Mouse (Mus musculus) right cerebral cortex, postnatal 4 days (tissue): ENCODE results near the gene Smarcd1.
A peak's percentile ranks its signal among the peaks of the same experiment; 100 is the strongest.
"Not testable (repeated sequence)": the region's sequence is repeated elsewhere in the genome, so short reads cannot be mapped to it uniquely, and the experiment has no call there.

ENCODE experiments used
- DNase-seq: peaks from one replicate; pipeline ENCODE4 v3.0.0-alpha.2; 2022

Smarcd1 gene

DNA sequence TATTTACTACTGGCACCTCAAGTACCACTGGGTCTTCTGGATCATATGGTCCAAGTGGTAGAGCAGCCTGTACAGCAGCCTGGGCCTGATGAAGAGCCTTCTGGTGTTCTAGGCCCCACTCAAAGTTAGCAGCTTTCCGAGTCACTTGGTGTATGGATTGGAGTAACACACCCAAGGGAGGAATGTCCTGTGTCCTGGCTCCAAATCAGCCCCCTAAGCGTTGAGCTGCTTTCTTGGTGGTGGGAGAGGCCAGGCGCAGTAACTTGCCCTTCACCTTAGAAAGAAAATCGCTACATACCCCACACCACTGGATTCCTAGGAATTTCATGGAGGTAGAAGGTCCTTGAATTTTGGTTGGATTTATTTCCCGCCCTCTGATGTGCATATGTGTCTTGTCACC, 17.8 kb upstream of the Smarcd1 start:
- no peak for DNase-seq

DNA sequence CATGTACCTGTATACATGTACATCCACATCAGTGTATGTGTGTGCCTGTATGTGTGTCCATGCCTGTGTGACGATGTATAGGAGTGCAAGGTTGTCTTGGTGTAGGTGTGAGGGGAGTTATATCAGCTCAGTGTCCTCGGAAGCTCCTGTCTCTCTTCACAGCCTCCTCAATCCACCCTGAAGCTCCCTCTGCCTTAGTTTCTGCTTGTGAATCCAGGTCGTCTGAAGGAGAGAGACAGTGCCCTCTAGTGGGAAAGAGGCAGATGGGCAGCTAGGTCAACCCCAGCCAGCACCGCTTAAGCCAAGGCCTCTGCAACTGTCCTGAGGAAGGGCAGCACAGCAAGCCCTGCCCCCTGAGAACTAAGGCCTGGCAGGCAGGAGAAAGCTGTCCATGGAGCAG, 13.2 kb upstream of the Smarcd1 start:
- no peak for DNase-seq

DNA sequence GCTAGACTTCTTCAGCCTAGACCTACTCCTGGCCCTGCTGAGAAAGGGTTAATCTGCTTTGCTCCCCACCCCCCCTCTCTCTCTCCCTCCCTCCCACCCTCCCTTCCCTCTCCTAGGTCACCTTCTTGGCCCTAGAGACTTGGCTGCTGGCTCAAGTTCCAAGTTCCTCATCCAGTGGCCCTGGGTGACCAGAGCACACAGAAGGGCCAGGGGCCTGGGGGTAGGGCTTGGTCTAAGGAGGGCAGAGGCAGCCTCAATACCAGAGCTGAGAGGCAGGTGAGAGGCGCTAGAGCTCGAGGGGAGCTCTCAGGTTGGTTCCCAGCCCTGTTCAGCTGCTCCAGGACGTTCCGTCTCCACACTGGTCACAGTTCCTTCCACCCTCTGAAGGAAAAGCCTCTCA, 11.0 kb upstream of the Smarcd1 start:
- no peak for DNase-seq

DNA sequence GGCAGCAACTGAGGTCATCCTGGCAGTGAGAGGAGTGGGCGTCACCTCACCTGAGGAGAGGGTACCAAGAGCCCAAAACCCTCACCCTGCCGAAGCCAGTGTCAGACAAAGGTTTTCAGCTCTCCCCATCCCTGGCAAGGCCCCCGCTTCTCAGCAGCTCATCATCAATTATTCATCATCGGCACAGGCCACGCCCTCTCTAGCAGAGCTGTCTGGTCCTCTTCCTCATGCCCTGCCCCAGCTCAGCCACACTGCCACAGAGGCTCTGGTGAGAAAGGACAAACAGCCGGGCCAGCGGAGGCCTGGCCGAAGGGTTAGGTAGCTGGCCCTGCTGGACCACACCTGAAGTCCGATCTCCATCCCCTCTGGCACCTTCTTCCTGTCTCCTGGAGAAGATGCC, 10.0 kb upstream of the Smarcd1 start:
- DNase-seq = no peak

DNA sequence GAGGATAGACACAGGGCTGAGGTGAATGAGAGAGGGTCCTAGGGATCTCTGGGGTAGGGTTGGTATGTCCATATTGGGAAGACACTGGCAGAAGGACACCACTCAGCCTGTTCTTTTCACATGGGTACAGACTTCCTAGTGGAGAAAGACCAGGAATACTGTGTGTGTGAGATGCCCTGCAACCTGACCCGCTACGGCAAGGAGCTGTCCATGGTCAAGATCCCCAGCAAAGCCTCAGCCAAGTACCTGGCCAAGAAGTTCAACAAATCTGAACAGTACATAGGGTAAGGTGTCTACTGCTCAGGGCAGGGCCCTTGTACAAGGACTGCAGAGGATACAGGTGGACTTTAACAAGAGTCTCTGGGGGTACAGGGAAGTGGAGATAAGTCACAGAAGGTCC, 4.6 kb upstream of the Smarcd1 start:
- no peak for DNase-seq

DNA sequence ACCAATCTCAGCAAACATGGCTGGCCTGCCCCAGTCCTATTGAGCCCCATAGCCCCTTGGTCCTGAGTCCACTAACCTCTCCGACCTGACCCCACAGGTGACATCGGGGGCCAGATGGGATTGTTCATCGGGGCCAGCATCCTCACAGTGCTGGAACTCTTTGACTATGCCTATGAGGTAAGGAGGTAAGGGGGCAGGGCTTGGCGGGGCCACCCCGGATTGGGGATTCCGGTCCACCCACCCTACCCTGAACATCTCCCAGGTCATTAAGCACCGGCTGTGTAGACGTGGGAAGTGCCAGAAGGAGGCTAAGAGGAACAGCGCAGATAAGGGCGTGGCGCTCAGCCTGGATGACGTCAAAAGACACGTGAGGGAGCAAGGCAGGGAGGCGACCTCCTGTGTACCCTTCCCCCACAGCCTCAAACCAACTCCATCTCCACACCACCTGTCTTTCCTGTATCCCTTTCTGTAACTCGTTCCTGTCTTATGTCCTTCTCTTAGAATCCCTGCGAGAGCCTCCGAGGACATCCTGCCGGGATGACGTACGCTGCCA, 3.3 kb upstream of the Smarcd1 start:
- DNase-seq = no peak

DNA sequence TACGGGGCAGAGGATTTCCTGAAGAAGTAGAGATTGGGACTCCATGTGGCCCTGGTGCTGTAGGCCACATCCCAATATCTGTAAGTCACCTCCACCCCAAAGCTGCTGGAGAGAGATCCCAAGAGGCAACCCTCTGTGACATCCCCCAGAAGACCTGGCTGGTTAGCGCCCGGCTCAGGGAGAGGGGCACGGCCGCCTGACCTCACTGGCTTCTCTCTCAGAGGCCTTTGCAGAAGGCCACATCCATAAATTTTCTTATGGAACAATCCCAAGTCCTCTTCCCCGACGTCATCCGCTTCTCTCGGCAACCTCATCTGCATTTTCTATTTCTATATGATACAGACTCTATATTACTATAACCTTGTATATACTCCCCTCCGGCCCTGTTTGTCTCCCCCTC, 2.2 kb upstream of the Smarcd1 start:
- no peak for DNase-seq

DNA sequence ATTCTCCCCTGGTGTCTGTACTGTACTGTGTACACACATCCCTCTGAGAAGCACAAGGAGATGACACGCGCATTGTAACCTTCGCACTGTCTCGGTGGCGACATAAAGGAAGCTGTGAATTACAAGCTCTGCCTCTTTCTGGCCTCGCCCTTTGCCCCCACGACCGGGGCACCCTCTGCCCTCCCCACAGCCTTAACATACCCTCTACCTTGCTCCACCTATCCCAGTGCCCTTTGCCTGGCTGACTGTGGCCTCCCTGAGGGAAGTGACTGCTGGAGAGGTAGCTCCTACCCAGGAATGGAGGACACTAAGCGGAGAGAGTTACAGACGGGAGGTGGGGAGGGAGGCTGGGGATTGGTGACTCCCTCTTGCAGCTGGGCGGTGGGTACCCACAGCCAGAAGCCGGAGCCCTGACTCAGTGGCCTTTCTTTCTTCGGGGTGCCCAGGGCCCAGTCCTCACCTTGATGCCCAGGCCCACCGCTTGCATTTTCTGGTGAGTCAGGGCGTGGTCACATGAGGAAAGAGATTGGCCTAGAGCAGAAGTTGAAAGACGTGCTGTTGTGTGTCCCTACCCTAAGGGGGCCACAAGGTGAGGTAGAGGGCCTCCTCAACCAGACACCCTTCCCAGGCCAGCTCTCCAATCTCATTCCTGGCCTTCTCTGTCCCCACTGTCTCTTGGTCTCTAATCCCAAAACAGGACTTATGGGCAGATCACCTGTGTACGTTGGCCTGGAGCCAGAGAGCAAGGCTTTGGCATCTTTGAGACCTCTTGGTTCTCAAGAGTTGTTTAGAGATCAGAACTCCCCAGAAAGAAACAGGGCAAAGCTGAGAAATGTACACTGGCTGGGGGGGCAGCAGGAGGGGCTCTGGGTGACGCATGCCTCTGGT, 1.5 kb upstream of the Smarcd1 start:
- DNase-seq = no peak

DNA sequence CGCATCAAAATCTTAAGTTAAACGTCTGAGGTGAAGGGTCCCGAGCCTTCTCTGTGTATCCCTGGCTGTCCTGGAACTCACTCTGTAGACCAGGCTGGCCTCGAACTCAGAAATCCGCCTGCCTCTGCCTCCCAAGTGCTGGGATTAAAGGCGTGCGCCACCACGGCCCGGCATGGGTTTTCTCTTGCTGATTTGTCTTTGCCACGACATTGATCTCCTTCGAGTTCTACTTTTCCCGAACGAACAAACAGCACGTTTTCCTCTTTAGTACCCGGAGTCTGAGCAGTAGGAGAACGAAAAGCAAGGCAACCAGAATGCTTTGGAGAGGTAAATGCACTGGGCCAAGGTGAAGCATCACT, 310 bp upstream of the Smarcd1 start:
- DNase-seq = not testable (repeated sequence)

DNA sequence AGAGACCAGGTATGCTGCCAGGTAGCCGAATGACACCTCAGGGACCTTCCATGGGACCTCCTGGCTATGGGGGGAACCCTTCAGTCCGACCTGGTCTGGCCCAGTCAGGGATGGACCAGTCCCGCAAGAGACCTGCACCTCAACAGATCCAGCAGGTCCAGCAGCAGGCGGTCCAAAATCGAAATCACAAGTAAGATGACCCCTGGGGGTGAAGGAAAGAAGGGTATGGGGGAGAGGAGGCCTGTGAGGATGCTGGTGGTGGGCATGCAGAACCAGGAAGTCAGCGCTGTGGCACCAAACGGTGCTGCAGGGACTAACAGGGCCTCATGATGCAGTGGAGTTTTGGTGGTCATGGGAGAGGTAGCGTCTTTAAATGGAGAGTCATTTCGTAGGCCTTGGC, 1.2 kb downstream of the Smarcd1 start:
- DNase-seq = no peak

DNA sequence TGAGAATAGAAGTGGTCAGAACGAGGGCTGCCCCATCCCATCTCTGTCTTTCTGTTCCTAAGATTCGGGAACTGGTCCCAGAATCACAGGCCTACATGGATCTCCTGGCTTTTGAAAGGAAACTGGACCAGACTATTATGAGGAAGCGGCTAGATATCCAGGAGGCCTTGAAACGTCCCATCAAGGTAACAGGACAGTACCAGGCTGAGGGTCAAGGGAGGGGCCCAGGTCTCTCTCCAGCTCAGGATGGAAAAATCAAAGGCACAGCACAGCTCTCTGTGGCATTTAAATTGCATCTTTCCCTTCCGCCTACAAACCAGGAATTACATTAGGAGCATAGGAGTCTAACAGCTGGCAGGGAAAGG, 1.7 kb downstream of the Smarcd1 start:
- no peak for DNase-seq

DNA sequence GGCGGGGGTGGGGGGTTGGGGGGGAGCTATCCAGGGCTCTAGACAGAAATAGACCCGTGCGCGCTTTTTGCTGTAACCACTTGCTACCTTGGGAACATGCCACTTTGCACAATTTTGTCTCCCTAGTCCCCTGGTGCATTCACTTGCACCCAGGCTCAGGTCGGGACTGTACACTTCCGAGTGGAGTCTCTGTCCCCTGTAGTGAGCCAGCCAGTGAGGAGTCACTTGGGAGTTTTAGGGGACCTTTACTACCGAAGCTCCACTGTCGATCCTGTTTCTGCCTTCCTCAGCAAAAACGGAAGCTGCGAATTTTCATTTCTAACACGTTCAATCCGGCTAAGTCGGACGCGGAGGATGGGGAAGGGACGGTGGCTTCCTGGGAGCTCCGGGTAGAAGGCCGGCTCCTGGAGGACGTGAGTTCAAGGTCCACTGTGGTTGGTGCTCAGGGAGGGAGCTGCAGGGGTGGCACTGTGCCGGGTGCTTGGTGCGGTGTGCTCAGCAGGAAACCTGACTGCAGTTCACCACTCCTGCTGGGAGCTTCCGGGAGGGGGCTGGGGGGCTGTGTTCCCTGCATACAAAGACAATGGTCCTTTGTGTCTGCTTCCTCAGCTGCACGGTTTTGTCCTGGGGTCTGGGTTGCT, 2.2 kb downstream of the Smarcd1 start:
- peak; percentile 27 for DNase-seq

DNA sequence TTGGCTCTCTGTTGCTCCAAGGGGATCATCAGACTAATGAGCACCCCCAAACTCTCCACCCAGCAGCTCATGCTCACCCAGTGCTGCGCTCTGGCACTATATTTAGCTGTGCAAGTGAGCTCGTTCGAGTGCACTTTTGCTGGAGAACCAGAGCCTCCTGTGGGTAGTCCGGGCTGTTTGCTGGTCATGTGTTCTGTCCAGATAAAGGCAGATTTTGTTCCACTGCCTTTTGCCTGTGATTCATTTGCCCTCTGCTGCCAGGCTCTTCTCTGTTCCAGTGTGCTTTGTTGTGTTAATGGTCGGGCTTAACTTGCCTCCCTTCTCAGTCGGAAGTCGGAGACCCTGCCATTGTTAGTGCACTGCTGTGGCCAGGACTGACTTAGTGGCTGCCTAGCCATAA, 3.0 kb downstream of the Smarcd1 start:
- DNase-seq = peak; percentile 2

DNA sequence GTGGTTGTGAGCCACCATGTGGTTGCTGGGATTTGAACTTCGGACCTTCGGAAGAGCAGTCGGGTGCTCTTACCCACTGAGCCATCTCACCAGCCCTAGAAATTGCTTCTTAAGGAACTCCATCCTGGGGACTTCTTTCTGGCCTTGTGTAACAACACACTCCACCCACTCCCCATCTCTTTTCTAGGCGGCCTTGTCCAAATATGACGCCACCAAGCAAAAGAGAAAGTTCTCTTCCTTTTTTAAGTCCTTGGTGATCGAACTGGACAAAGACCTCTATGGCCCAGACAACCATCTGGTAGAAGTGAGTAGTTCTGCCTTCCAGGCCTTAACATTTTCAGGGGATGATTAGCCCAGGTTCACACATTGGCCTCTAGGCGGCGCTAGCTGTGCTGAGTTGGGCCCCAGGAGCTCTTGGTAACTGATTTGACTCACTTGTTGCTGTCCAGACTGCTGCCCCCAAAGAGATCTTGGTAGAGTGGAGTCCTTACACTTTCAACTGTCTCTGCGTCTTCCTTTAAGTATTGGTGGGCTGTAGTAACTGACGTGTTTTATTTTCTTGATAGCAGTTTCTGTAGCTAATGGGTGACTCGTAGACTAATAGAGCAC, 3.6 kb downstream of the Smarcd1 start, which contains the start of gene Gm17349:
Gm17349 (minus strand) TSS at position 51 of the 609 bp plus-strand sequence.
- DNase-seq = peak; percentile 63

DNA sequence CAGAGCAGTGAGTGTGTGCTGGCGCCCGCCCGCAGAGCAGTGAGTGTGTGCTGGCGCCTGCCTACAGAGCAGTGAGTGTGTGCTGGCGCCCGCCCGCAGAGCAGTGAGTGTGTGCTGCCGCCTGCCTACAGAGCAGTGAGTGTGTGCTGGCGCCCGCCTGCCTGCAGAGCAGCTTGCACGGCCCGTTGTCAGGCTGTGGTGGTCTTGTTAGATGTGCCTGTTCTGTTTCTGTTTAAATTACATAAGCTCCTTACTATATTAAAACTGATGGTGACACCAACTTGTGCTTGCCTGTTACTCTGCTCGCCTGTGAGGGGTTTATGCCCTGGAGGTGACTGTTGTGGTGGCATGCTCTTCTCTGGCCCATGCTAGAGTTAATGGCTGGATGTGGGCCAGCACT, 6.2 kb downstream of the Smarcd1 start:
- DNase-seq = no peak

DNA sequence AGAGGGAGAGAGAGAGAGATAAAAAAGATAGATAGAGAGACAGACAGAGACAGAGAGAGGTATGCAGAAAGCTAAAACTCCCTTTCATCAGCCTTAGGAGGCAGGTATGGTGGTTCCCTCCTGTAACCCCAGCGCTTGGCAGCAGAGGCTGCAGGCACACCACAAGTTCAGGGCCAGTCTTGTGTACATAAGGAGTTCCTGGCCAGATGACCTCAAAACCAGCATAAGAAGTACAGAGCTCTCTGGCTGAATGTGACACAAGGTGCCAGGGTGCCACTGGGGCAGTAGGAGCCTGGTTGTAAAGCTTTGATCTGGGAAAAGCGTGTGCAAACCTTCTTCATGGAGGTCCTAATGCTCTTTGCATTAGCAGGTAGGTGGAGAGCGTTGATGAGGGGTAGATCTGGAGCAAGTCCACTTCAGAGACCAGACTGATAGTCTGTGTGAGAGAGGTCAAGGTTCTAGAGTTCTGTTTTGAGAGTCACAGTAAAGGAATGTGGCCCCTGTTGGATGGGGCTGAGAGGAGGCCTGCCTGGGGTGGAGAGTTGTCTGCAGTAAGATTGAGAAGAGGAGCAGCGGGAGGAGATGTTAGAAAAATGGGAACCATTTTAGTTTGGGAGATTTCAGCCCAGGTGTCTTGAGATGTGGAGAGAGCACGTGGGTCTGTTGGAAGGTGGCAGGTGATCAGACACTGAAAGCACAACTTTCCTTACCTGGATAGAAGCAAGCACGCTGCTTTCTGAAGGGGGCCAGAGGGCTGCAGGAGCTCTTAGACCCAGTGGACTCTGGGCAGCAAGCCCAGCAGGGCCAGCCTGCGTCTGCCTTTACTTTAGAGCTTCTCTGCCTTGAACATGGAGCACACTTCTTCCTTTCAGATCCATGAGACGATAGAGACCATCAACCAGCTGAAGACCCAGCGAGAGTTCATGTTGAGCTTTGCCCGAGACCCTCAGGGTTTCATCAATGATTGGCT, 8.6 kb downstream of the Smarcd1 start:
- no peak for DNase-seq

DNA sequence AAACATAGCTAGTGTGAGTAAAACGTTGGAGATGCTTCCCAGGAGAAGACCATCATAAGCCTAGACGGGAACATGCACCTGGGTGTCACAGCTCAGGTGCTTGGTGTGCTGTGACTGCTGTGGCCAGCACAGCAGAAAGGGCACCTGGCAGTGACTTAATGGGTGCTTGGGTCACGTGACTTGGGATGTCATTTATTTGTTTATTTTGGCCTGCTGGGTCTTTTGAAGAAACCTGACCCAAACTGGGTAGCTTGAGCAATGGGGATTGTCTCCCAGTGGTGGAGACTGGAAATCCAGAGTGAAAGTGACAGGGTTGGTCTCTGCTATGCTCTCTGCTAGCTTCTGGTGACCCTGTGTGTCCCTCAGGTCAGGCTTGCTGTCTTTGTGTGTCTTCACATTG, 9.6 kb downstream of the Smarcd1 start:
- no peak for DNase-seq

DNA sequence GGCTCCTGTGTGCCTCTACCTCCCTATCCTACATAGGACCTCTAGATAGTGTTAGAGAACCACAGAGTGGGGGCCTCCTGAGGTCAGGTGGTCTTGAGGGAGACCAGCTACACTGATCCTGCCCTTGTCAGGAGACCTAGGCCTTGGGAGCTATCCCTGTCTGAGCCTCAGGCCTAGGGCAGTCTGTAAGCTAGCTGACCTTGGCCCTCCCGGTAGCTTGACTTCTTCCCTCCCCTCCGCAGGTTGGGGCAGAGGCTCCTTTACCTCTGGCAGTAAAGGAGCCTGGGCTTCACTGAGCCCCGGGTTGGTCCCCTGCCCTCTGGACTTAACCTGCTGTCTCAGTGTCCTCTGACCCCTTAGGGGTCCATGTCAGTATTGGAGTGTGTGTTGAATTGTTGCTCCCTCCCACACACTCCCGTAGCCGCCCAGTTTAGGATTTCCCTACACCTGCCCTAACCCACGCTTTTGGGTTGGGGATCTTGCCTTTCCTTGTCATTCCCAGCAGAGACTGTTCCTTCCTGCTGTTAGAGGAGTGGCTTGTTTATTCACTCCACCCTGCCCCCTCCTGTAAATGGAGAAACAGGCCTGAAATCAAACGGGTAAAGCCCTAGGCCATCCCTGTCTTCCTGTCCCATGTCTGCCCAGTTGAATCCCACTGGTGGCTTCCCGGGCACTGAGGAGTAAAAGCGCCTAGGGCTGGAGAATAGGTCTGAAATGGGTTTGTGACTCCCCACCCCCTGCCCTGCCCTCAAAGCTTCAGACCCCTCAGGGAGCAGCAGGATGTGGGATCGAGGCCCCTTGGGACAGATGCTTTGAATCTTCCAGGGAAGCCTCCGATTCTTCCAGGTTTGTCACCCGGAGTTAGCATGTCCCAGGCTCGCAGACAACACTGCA, 11.0 kb downstream of the Smarcd1 start:
- no peak for DNase-seq

DNA sequence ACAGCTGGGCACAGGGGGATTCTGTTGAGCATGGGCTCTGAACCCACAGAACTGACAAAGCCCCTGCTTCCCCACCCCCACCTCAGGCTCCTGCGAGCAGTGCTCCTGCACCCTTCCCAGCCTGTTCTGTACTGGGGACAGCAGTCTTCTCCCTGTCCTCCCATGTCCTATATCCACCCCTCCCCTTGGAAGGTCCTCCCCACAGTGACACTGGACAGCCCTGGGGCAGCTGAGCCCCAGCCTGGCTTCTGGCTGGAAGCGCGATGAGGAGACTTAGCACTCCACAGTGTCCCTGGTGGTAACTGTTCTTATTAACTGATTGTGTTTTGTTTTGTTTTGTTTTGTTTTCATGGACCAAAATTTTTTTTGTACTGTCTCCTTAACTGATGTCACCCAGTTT, 11.6 kb downstream of the Smarcd1 start:
- no peak for DNase-seq

DNA sequence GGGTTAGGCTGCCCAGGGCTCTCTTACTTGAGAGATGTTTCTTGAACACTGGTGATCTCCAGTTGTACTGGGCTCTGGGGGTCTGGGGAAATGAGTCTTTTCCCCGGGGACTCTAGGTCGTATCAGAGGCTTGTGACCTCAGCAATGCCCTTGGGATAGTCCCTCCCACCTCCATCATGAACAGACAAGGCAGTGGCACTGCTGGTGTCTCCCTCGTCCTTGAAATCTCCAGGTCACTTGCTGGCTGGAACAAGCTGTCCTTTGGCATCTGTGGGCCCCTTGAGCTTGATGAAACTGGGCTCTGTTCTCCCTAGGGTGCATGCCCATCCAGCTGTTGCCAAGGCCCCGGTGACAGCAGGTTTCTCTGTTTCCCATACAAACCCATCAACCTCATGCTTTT, 12.3 kb downstream of the Smarcd1 start:
- no peak for DNase-seq

DNA sequence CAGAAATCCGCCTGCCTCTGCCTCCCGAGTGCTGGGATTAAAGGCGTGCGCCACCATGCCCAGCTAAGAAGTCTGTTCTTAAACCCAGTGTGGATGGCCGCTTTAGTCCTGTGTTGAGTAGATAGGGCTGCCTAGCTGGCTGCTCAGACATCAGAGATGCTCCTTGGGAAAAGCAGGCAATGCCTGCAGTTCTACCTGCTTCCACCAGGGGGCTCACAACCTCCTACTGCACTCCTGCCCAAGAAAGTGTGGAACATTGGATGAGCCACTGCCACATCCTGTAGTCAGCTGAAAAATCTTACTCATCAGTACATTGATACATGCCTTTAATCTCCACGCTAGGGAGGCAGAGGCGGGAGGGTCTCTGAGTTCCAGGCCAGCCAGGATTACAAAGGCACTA, 12.9 kb downstream of the Smarcd1 start:
- peak; percentile 63 for DNase-seq
